In the genomic region with DNA sequence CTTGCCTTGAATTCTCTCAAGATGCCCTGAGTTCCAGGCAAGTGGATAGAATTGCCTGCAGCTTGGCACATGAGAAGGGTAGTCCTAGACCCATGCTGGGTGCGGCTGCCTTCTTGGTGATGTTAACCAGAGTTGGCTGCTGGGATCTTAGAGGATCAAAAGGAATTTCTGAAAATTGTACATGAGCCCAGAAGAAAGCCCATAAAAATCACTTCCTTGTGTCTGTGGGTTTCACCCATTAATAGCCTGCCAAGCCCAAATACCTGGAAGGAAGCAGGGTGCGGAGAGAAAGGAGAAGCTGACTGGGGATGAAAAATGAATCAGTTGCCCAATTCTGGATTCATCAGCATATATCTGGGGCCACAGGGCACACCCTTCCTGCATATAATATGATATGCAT, we compare ENCODE assay signal across 21 mouse cellular contexts. TPM values are rescaled to one million over a fixed set of nuclear protein-coding genes. Genes with fewer than 3 reads are reported as not detected.
DNase-seq lines count a peak whose midpoint lies in the region; ATAC-seq and TF ChIP-seq lines count a peak whose summit lies in the region.
"Had no signal": no experiment of that assay in that cellular context is flagged by ENCODE, and none has a peak within 500 bp of the region (broad histone marks: within the 10 kb centered on the region; RNA-seq: fewer than 3 reads in every experiment).

No protein-coding gene starts in this region.

- no peaks in the 10 kb centered on the region for H3K4me1 ChIP-seq in heart, embryonic 10.5 days
- H3K4me1 ChIP-seq: embryonic facial prominence, embryonic 12.5 days; embryonic facial prominence, embryonic 15.5 days; forebrain, embryonic 10.5 days; forebrain, embryonic 12.5 days had no signal

- POLR2A ChIA-PET in Patski (lab: Charles Lee), result no interaction called here

- no peak overlapping the region for H3K27ac ChIP-seq in heart, embryonic 10.5 days
- H3K27ac ChIP-seq in layer of hippocampus, adult 2 months, result no peak overlapping the region
- H3K27ac ChIP-seq: embryonic facial prominence, embryonic 12.5 days; embryonic facial prominence, embryonic 15.5 days; forebrain, embryonic 10.5 days; forebrain, embryonic 12.5 days had no signal

- 85% methylated on average over 2 of the region's 2 CpGs for WGBS in heart, embryonic 10.5 days

- in situ Hi-C loops in Patski (cut with MboI; ENCODE audit: low pct_unique_long_range_greater_than_20kb), result no loop called here

- peak; percentile 69 for DNase-seq in heart, adult 11 months
- no peak for DNase-seq in heart, embryonic 10.5 days (ENCODE audit: low spot score)
- DNase-seq in Patski (ENCODE audit: low read depth, low spot score), result peak; percentile 72
- DNase-seq in layer of hippocampus, adult 2 months (ENCODE audit: low spot score in 2 of 2), result no peak
- DNase-seq in embryo, embryonic 10 days (ENCODE audit: low spot score), result no peak
- DNase-seq: adrenal gland, adult 2 months; adrenal gland, postnatal 10 days; adrenal gland, postnatal 25 days; cerebellum, adult 11 months; cerebellum, adult 18-20 months; cerebellum, adult 8-10 months; cerebellum, adult 9-11 months; cerebellum, postnatal 14 days; cerebellum, postnatal 36 days had no signal

- CTCF ChIA-PET in Patski (lab: Charles Lee), result interaction anchor here (1.4 kb wide), 1 partner anchor 10 kb away, joined by 4 read pairs; no protein-coding TSS in a partner anchor

- no peaks in the 10 kb centered on the region for H3K9me3 ChIP-seq in heart, embryonic 10.5 days
- H3K9me3 ChIP-seq: embryonic facial prominence, embryonic 12.5 days; embryonic facial prominence, embryonic 15.5 days; forebrain, embryonic 10.5 days; forebrain, embryonic 12.5 days had no signal

- no peak overlapping the region for H3K4me3 ChIP-seq in heart, embryonic 10.5 days
- H3K4me3 ChIP-seq in layer of hippocampus, adult 2 months, result no peak overlapping the region
- H3K4me3 ChIP-seq: embryonic facial prominence, embryonic 12.5 days; embryonic facial prominence, embryonic 15.5 days; erythroblast, embryonic 14.5 days; forebrain, embryonic 10.5 days; forebrain, embryonic 12.5 days had no signal

- H3K27me3 ChIP-seq in heart, embryonic 10.5 days (ENCODE audit: insufficient read depth, poor library complexity, severe bottlenecking), result no peaks in the 10 kb centered on the region
- H3K27me3 ChIP-seq in Patski, result no peaks in the 10 kb centered on the region
- H3K27me3 ChIP-seq: embryonic facial prominence, embryonic 12.5 days; embryonic facial prominence, embryonic 15.5 days; forebrain, embryonic 12.5 days had no signal

- no peak for TF ChIP-seq CTCF in Patski (IDR thresholded peaks at IDR 0.05)
- TF ChIP-seq CTCF in layer of hippocampus, adult 2 months (conservative IDR thresholded peaks at IDR 0.05), result no peak

- ATAC-seq in Patski, result peak; percentile 79
- ATAC-seq: forebrain, embryonic 14.5 days; forebrain, embryonic 16.5 days had no signal

- H3K36me3 ChIP-seq in heart, embryonic 10.5 days, result no peaks in the 10 kb centered on the region
- H3K36me3 ChIP-seq: embryonic facial prominence, embryonic 12.5 days; embryonic facial prominence, embryonic 15.5 days; forebrain, embryonic 10.5 days; forebrain, embryonic 12.5 days had no signal

RNA-seq across cellular contexts. Expression of a gene that starts 41.6 kb away (rescaled TPM):
- 32.0 and 36.5 TPM in 2 replicates for polyA plus RNA-seq in heart, embryonic 10.5 days (2016; fragmentation: Nextera tagmentation; extraction: Ambion mirVana)
- 21.5 TPM for polyA plus RNA-seq in Patski (2021)
- total RNA-seq in layer of hippocampus, adult 2 months (2021), result 10 to 100 TPM; 26.6 to 27.8 TPM

Comparison
In these comparisons a context has a peak if more than half of its experiments do, and no peak if none do; other contexts are left out.
1. DNase-seq: peak in heart, adult 11 months (single experiment) and Patski (single experiment); none in heart, embryonic 10.5 days (single experiment), layer of hippocampus, adult 2 months (0 of 2) and embryo, embryonic 10 days (single experiment).